In genomic region chr9:96261101-96261500, GRCm38 (mm10) we compare ENCODE assay signal across 17 mouse cellular contexts.
DNase-seq lines count a peak whose midpoint lies in the region; ATAC-seq and TF ChIP-seq lines count a peak whose summit lies in the region.
"Had no signal": no experiment of that assay in that cellular context is flagged by ENCODE, and none has a peak within 500 bp of the region (broad histone marks: within the 10 kb centered on the region; RNA-seq: fewer than 3 reads in every experiment).

No protein-coding gene starts in this region.

- TF ChIP-seq CTCF in forebrain, postnatal 0 days (IDR thresholded peaks at IDR 0.05; ENCODE audit: low read depth) = no peak

- DNase-seq in forebrain, postnatal 0 days = no peak
- no peak for DNase-seq in lung, postnatal 36 days
- DNase-seq in cerebellum, adult 11-12 months = no peak
- DNase-seq: adrenal gland, postnatal 25 days; cerebellum, postnatal 25 days; heart, adult 11 months; heart, postnatal 36 days; kidney, adult 8-10 months had no signal

- no peaks in the 10 kb centered on the region for H3K27me3 ChIP-seq in forebrain, embryonic 12.5 days
- no peaks in the 10 kb centered on the region for H3K27me3 ChIP-seq in forebrain, postnatal 0 days (ENCODE audit: insufficient read depth, low read length)
- no peaks in the 10 kb centered on the region for H3K27me3 ChIP-seq in neural tube, embryonic 12.5 days (replicated peaks)
- no peaks in the 10 kb centered on the region for H3K27me3 ChIP-seq in neural tube, embryonic 15.5 days (replicated peaks)
- H3K27me3 ChIP-seq in liver, embryonic 12.5 days (replicated peaks) = no peaks in the 10 kb centered on the region
- no peaks in the 10 kb centered on the region for H3K27me3 ChIP-seq in neural tube, embryonic 13.5 days
- H3K27me3 ChIP-seq: embryonic facial prominence, embryonic 15.5 days; limb, embryonic 12.5 days had no signal

- H3K4me3 ChIP-seq in forebrain, embryonic 12.5 days (replicated peaks) = peak overlapping the region; percentile 20
- H3K4me3 ChIP-seq in forebrain, postnatal 0 days (ENCODE audit: low read depth, low read length) = no peak overlapping the region
- H3K4me3 ChIP-seq in neural tube, embryonic 12.5 days = no peak overlapping the region
- no peak overlapping the region for H3K4me3 ChIP-seq in neural tube, embryonic 15.5 days (replicated peaks)
- peak overlapping the region; percentile 71 for H3K4me3 ChIP-seq in liver, embryonic 12.5 days
- H3K4me3 ChIP-seq in neural tube, embryonic 13.5 days = no peak overlapping the region
- H3K4me3 ChIP-seq: embryonic facial prominence, embryonic 15.5 days; left cerebral cortex, adult 2 months; limb, embryonic 12.5 days had no signal

- peak overlapping the region; percentile 42 for H3K4me2 ChIP-seq in forebrain, embryonic 12.5 days
- no peak overlapping the region for H3K4me2 ChIP-seq in forebrain, postnatal 0 days (ENCODE audit: low read depth)
- peak overlapping the region; percentile 46 for H3K4me2 ChIP-seq in neural tube, embryonic 12.5 days (replicated peaks)
- no peak overlapping the region for H3K4me2 ChIP-seq in neural tube, embryonic 15.5 days
- H3K4me2 ChIP-seq in liver, embryonic 12.5 days = peak overlapping the region; percentile 66
- H3K4me2 ChIP-seq in neural tube, embryonic 13.5 days = peak overlapping the region; percentile 20; the same call in 1 of the 2 replicates
- H3K4me2 ChIP-seq: embryonic facial prominence, embryonic 15.5 days; limb, embryonic 12.5 days had no signal

- no peak overlapping the region; the same call in 1 of the 2 replicates for H3K27ac ChIP-seq in forebrain, embryonic 12.5 days
- H3K27ac ChIP-seq in forebrain, postnatal 0 days (ENCODE audit: low read depth, low read length) = no peak overlapping the region
- H3K27ac ChIP-seq in neural tube, embryonic 12.5 days = no peak overlapping the region
- no peak overlapping the region for H3K27ac ChIP-seq in neural tube, embryonic 15.5 days (replicated peaks)
- H3K27ac ChIP-seq in liver, embryonic 12.5 days = peak overlapping the region; percentile 78
- H3K27ac ChIP-seq in neural tube, embryonic 13.5 days (replicated peaks) = no peak overlapping the region
- H3K27ac ChIP-seq: embryonic facial prominence, embryonic 15.5 days; left cerebral cortex, adult 2 months; limb, embryonic 12.5 days had no signal

- ATAC-seq in forebrain, embryonic 12.5 days (ENCODE audit: low FRiP score) = no peak
- no peak for ATAC-seq in forebrain, postnatal 0 days
- ATAC-seq in neural tube, embryonic 12.5 days (ENCODE audit: low FRiP score, low read depth) = no peak
- no peak for ATAC-seq in neural tube, embryonic 15.5 days (ENCODE audit: low FRiP score)
- no peak for ATAC-seq in liver, embryonic 12.5 days
- no peak for ATAC-seq in neural tube, embryonic 13.5 days (ENCODE audit: low read depth)
- ATAC-seq: lung, postnatal 0 days had no signal

- no peak overlapping the region for H3K9ac ChIP-seq in forebrain, embryonic 12.5 days
- no peak overlapping the region for H3K9ac ChIP-seq in forebrain, postnatal 0 days
- H3K9ac ChIP-seq in neural tube, embryonic 12.5 days = no peak overlapping the region
- H3K9ac ChIP-seq in neural tube, embryonic 15.5 days (replicated peaks) = no peak overlapping the region
- peak overlapping the region; percentile 69 for H3K9ac ChIP-seq in liver, embryonic 12.5 days
- no peak overlapping the region for H3K9ac ChIP-seq in neural tube, embryonic 13.5 days
- H3K9ac ChIP-seq: embryonic facial prominence, embryonic 15.5 days; limb, embryonic 12.5 days had no signal

- 71% methylated on average over 4 of the region's 4 CpGs for WGBS in forebrain, embryonic 12.5 days
- WGBS in forebrain, postnatal 0 days = 72% methylated on average over 4 of the region's 4 CpGs
- WGBS in neural tube, embryonic 12.5 days = 66% methylated on average over 4 of the region's 4 CpGs
- 63% methylated on average over 4 of the region's 4 CpGs for WGBS in neural tube, embryonic 15.5 days
- 62% methylated on average over 4 of the region's 4 CpGs for WGBS in liver, embryonic 12.5 days (ENCODE audit: insufficient replicate concordance)
- WGBS in neural tube, embryonic 13.5 days = 65% methylated on average over 4 of the region's 4 CpGs

- no peaks in the 10 kb centered on the region for H3K36me3 ChIP-seq in forebrain, embryonic 12.5 days (replicated peaks)
- no peaks in the 10 kb centered on the region for H3K36me3 ChIP-seq in forebrain, postnatal 0 days (ENCODE audit: insufficient read depth)
- H3K36me3 ChIP-seq in neural tube, embryonic 12.5 days = no peaks in the 10 kb centered on the region
- H3K36me3 ChIP-seq in neural tube, embryonic 15.5 days = no peaks in the 10 kb centered on the region
- H3K36me3 ChIP-seq in liver, embryonic 12.5 days = peaks cover 22% of the 10 kb centered on the region
- no peaks in the 10 kb centered on the region for H3K36me3 ChIP-seq in neural tube, embryonic 13.5 days
- H3K36me3 ChIP-seq: embryonic facial prominence, embryonic 15.5 days; limb, embryonic 12.5 days had no signal

- H3K9me3 ChIP-seq in forebrain, embryonic 12.5 days = no peaks in the 10 kb centered on the region
- H3K9me3 ChIP-seq in forebrain, postnatal 0 days (ENCODE audit: low read length) = no peaks in the 10 kb centered on the region
- no peaks in the 10 kb centered on the region for H3K9me3 ChIP-seq in neural tube, embryonic 12.5 days
- H3K9me3 ChIP-seq in neural tube, embryonic 15.5 days (replicated peaks) = no peaks in the 10 kb centered on the region
- H3K9me3 ChIP-seq in liver, embryonic 12.5 days (replicated peaks) = no peaks in the 10 kb centered on the region
- H3K9me3 ChIP-seq in neural tube, embryonic 13.5 days = no peaks in the 10 kb centered on the region
- H3K9me3 ChIP-seq: embryonic facial prominence, embryonic 15.5 days; limb, embryonic 12.5 days had no signal

- peaks cover 13% of the 10 kb centered on the region for H3K4me1 ChIP-seq in forebrain, embryonic 12.5 days
- no peaks in the 10 kb centered on the region; the same call in 1 of the 2 replicates for H3K4me1 ChIP-seq in forebrain, postnatal 0 days (ENCODE audit: insufficient read depth)
- peaks cover 7% of the 10 kb centered on the region; the same call in 1 of the 2 replicates for H3K4me1 ChIP-seq in neural tube, embryonic 12.5 days
- H3K4me1 ChIP-seq in neural tube, embryonic 15.5 days = peaks cover 3% of the 10 kb centered on the region; the same call in 1 of the 2 replicates
- H3K4me1 ChIP-seq in liver, embryonic 12.5 days = peaks cover 50% of the 10 kb centered on the region
- peaks cover 13% of the 10 kb centered on the region for H3K4me1 ChIP-seq in neural tube, embryonic 13.5 days (replicated peaks)
- H3K4me1 ChIP-seq: embryonic facial prominence, embryonic 15.5 days had no signal

Comparison
In these comparisons a context has a peak if more than half of its experiments do, and no peak if none do; other contexts are left out.
1. H3K4me2 ChIP-seq: peak in forebrain, embryonic 12.5 days (single experiment), neural tube, embryonic 12.5 days (single experiment), liver, embryonic 12.5 days (single experiment) and neural tube, embryonic 13.5 days (single experiment); none in forebrain, postnatal 0 days (single experiment) and neural tube, embryonic 15.5 days (single experiment).
2. H3K4me3 ChIP-seq: peak in forebrain, embryonic 12.5 days (single experiment) and liver, embryonic 12.5 days (single experiment); none in forebrain, postnatal 0 days (single experiment), neural tube, embryonic 12.5 days (single experiment), neural tube, embryonic 15.5 days (single experiment) and neural tube, embryonic 13.5 days (single experiment).